Mouse (Mus musculus) bone marrow, adult 2 months (tissue): Measurements from ENCODE around the gene Bcat2.
A peak's percentile ranks its signal among the peaks of the same experiment; 100 is the strongest.

Experiments
- CTCF ChIP-seq: fragments of 200-500 bp; IDR thresholded peaks from 2 replicates; pipeline ENCODE4 v1.5.1; 2011; ENCODE audit warnings: low read length, control low read depth; ENCODE audit not compliant: control insufficient read depth, insufficient read depth
- POLR2A ChIP-seq: fragments of 200-500 bp; IDR thresholded peaks from 2 replicates; pipeline ENCODE4 v1.6.1; 2011; ENCODE audit warnings: low read depth, mild to moderate bottlenecking, control low read depth, low read length, borderline replicate concordance; ENCODE audit not compliant: control insufficient read depth

- no peak for TF ChIP-seq CTCF
- peak; percentile 75 for TF ChIP-seq POLR2A
Measured at GRCm38 (mm10) chr7:45570103-45570741, at the start of gene Bcat2.
